Mouse (Mus musculus) lung, postnatal 36 days (tissue): ENCODE results near the gene Gm37240.
A peak's percentile ranks its signal among the peaks of the same experiment; 100 is the strongest.

ENCODE experiments used
- DNase-seq: peaks from one replicate; pipeline ENCODE4 v3.0.0; 2022; ENCODE audit warnings: mixed read lengths

Gm37240 gene

GRCm38 (mm10) chr3:84715073-84715768 is 1172.1 kb downstream of the Gm37240 start:
- DNase-seq = peak; percentile 42

GRCm38 (mm10) chr3:84712941-84713340 is 1174.4 kb downstream of the Gm37240 start:
- DNase-seq = no peak

GRCm38 (mm10) chr3:84710723-84711122 is 1176.6 kb downstream of the Gm37240 start:
- DNase-seq = no peak

GRCm38 (mm10) chr3:84709967-84710366 is 1177.4 kb downstream of the Gm37240 start:
- DNase-seq = no peak

GRCm38 (mm10) chr3:84709100-84709499 is 1178.2 kb downstream of the Gm37240 start:
- no peak for DNase-seq

GRCm38 (mm10) chr3:84708469-84708868 is 1178.8 kb downstream of the Gm37240 start:
- no peak for DNase-seq

GRCm38 (mm10) chr3:84705224-84705623 is 1182.1 kb downstream of the Gm37240 start:
- DNase-seq = no peak

- DNase-seq = no peak
These were observed 1184.1 kb downstream of the Gm37240 start for GRCm38 (mm10) chr3:84703083-84703810.

GRCm38 (mm10) chr3:84701964-84702363 is 1185.4 kb downstream of the Gm37240 start:
- no peak for DNase-seq

GRCm38 (mm10) chr3:84701509-84701908 is 1185.8 kb downstream of the Gm37240 start:
- no peak for DNase-seq

GRCm38 (mm10) chr3:84696428-84696917 is 1190.8 kb downstream of the Gm37240 start:
- peak; percentile 47 for DNase-seq

GRCm38 (mm10) chr3:84695867-84696361 is 1191.4 kb downstream of the Gm37240 start:
- DNase-seq = peak; percentile 39

- no peak for DNase-seq
These were observed 1191.9 kb downstream of the Gm37240 start for GRCm38 (mm10) chr3:84695418-84695817.

GRCm38 (mm10) chr3:84693886-84694285 is 1193.4 kb downstream of the Gm37240 start:
- no peak for DNase-seq

GRCm38 (mm10) chr3:84692647-84693199 is 1194.6 kb downstream of the Gm37240 start:
- DNase-seq = peak; percentile 82

- no peak for DNase-seq
These were observed 1197.1 kb downstream of the Gm37240 start for GRCm38 (mm10) chr3:84690091-84690771.

- no peak for DNase-seq
These were observed 1197.7 kb downstream of the Gm37240 start for GRCm38 (mm10) chr3:84689656-84690055.

GRCm38 (mm10) chr3:84688176-84688575 is 1199.1 kb downstream of the Gm37240 start:
- DNase-seq = no peak

GRCm38 (mm10) chr3:84687488-84687846 is 1199.9 kb downstream of the Gm37240 start:
- DNase-seq = no peak

- no peak for DNase-seq
These were observed 1200.4 kb downstream of the Gm37240 start for GRCm38 (mm10) chr3:84686799-84687487.

GRCm38 (mm10) chr3:84686294-84686672 is 1201.0 kb downstream of the Gm37240 start:
- DNase-seq = no peak

GRCm38 (mm10) chr3:84685662-84686293 is 1201.5 kb downstream of the Gm37240 start:
- DNase-seq = no peak
